Mouse (Mus musculus): ENCODE measurements at regions not wholly inside any gene's neighbourhood (a gene's known extent, or its start where the extent isn't known, plus 50 kb on each side); places are given as distances from the start of the nearest gene placed in this dataset.

GRCm38 (mm10) chr13:101159878-101160277, 326.7 kb upstream of the Slc30a5 start:
- DNase-seq (ENCODE audit: inconsistent age in 2 of 2, low spot score in 1 of 2): no peak

- DNase-seq (ENCODE audit: inconsistent age in 2 of 2, low spot score in 1 of 2): no peak
These were observed 320.5 kb upstream of the Slc30a5 start for GRCm38 (mm10) chr13:101153760-101154159.

GRCm38 (mm10) chr13:101142761-101143160, 309.5 kb upstream of the Slc30a5 start:
- peak; percentile 18 to 58 for DNase-seq (ENCODE audit: inconsistent age in 2 of 2, low spot score in 1 of 2)

GRCm38 (mm10) chr13:101142104-101142735, 309.0 kb upstream of the Slc30a5 start:
- no peak for DNase-seq (ENCODE audit: inconsistent age in 2 of 2, low spot score in 1 of 2)

GRCm38 (mm10) chr13:101129466-101129865, 296.2 kb upstream of the Slc30a5 start:
- DNase-seq (ENCODE audit: inconsistent age in 2 of 2, low spot score in 1 of 2): no peak

- DNase-seq (ENCODE audit: inconsistent age in 2 of 2, low spot score in 1 of 2): no peak
These were observed 294.6 kb upstream of the Slc30a5 start for GRCm38 (mm10) chr13:101127808-101128207.

GRCm38 (mm10) chr13:101127262-101127661, 294.0 kb upstream of the Slc30a5 start:
- no peak for DNase-seq (ENCODE audit: inconsistent age in 2 of 2, low spot score in 1 of 2)

GRCm38 (mm10) chr13:101117311-101117710, 284.1 kb upstream of the Slc30a5 start:
- DNase-seq (ENCODE audit: inconsistent age in 2 of 2, low spot score in 1 of 2): no peak

GRCm38 (mm10) chr13:101115296-101115695, 282.1 kb upstream of the Slc30a5 start:
- DNase-seq (ENCODE audit: inconsistent age in 2 of 2, low spot score in 1 of 2): no peak

GRCm38 (mm10) chr13:101112176-101112575, 278.9 kb upstream of the Slc30a5 start:
- no peak for DNase-seq (ENCODE audit: inconsistent age in 2 of 2, low spot score in 1 of 2)

GRCm38 (mm10) chr13:101111773-101112172, 278.5 kb upstream of the Slc30a5 start:
- no peak for DNase-seq (ENCODE audit: inconsistent age in 2 of 2, low spot score in 1 of 2)

GRCm38 (mm10) chr13:101100621-101101020, 267.4 kb upstream of the Slc30a5 start:
- DNase-seq (ENCODE audit: inconsistent age in 2 of 2, low spot score in 1 of 2): no peak

GRCm38 (mm10) chr13:101096856-101097255, 263.6 kb upstream of the Slc30a5 start:
- DNase-seq (ENCODE audit: inconsistent age in 2 of 2, low spot score in 1 of 2): no peak

- no peak for DNase-seq (ENCODE audit: inconsistent age in 2 of 2, low spot score in 1 of 2)
These were observed 263.0 kb upstream of the Slc30a5 start for GRCm38 (mm10) chr13:101096221-101096620.

- DNase-seq (ENCODE audit: inconsistent age in 2 of 2, low spot score in 1 of 2): no peak
These were observed 262.0 kb upstream of the Slc30a5 start for GRCm38 (mm10) chr13:101095057-101095831.

- DNase-seq (ENCODE audit: inconsistent age in 2 of 2, low spot score in 1 of 2): peak in 1 of 2 experiments; percentile 21
These were observed 259.5 kb upstream of the Slc30a5 start for GRCm38 (mm10) chr13:101092743-101093131.

- DNase-seq (ENCODE audit: inconsistent age in 2 of 2, low spot score in 1 of 2): peak; percentile 40 to 71
These were observed 259.0 kb upstream of the Slc30a5 start for GRCm38 (mm10) chr13:101092033-101092742.

- no peak for DNase-seq (ENCODE audit: inconsistent age in 2 of 2, low spot score in 1 of 2)
These were observed 252.0 kb upstream of the Slc30a5 start for GRCm38 (mm10) chr13:101085182-101085581.

- no peak for DNase-seq (ENCODE audit: inconsistent age in 2 of 2, low spot score in 1 of 2)
These were observed 251.0 kb upstream of the Slc30a5 start for GRCm38 (mm10) chr13:101084193-101084592.

- DNase-seq (ENCODE audit: inconsistent age in 2 of 2, low spot score in 1 of 2): no peak
These were observed 250.2 kb upstream of the Slc30a5 start for GRCm38 (mm10) chr13:101083416-101083815.

GRCm38 (mm10) chr13:101068489-101068888, 235.3 kb upstream of the Slc30a5 start:
- no peak for DNase-seq (ENCODE audit: inconsistent age in 2 of 2, low spot score in 1 of 2)

GRCm38 (mm10) chr13:101062582-101062981, 229.4 kb upstream of the Slc30a5 start:
- DNase-seq (ENCODE audit: inconsistent age in 2 of 2, low spot score in 1 of 2): peak; percentile 11 to 32

Data from adrenal gland, adult (tissue).